Mouse (Mus musculus) hindbrain, embryonic 14.5 days (tissue): Measurements from ENCODE around the gene Mtfp1. TPM values are rescaled to one million over a fixed set of nuclear protein-coding genes. Genes with fewer than 3 reads are reported as not detected.
"Not testable (repeated sequence)": the region's sequence is repeated elsewhere in the genome, so short reads cannot be mapped to it uniquely, and the experiment has no call there.

ENCODE experiments used
- ATAC-seq: fragments of 200-750 bp; cut with Nextera tagmentation; 2 replicates; pipeline ENCODE4 v1.8.0; 2017; ENCODE audit warnings: moderate number of reproducible peaks, mild to moderate bottlenecking, moderate TSS enrichment, moderate library complexity; ENCODE audit not compliant: low FRiP score
- DNase-seq: peaks from one replicate; pipeline ENCODE4 v3.0.0-alpha.2; 2015; ENCODE audit warnings: low spot score
- H3K27ac ChIP-seq: fragments of 300-500 bp; sonication (generic); 2 replicates; pipeline ENCODE4 v1.5.1; 2014; ENCODE audit warnings: mild to moderate bottlenecking, moderate library complexity
- H3K27me3 ChIP-seq: fragments of 300-500 bp; sonication (generic); 2 replicates; pipeline ENCODE4 v1.6.1; 2014; ENCODE audit warnings: mild to moderate bottlenecking, low read length, mixed read lengths; ENCODE audit not compliant: control insufficient read depth, insufficient read depth
- H3K36me3 ChIP-seq: fragments of 300-500 bp; sonication (generic); replicated peaks from 2 replicates; pipeline ENCODE4 v1.6.1; 2014; ENCODE audit not compliant: control insufficient read depth, insufficient read depth
- H3K4me1 ChIP-seq: fragments of 300-500 bp; sonication (generic); replicated peaks from 2 replicates; pipeline ENCODE4 v1.6.1; 2014; ENCODE audit warnings: antibody characterized with exemption, low read length, mixed read lengths; ENCODE audit not compliant: control insufficient read depth, insufficient read depth
- H3K4me2 ChIP-seq: fragments of 300-500 bp; sonication (generic); replicated peaks from 2 replicates; pipeline ENCODE4 v1.6.1; 2014; ENCODE audit warnings: mild to moderate bottlenecking, moderate library complexity
- H3K4me3 ChIP-seq: fragments of 300-500 bp; sonication (generic); replicated peaks from 2 replicates; pipeline ENCODE4 v1.5.1; 2014; ENCODE audit warnings: mild to moderate bottlenecking, low read length
- H3K9ac ChIP-seq: fragments of 300-500 bp; sonication (generic); 2 replicates; pipeline ENCODE4 v1.6.1; 2014
- H3K9me3 ChIP-seq: fragments of 300-500 bp; sonication (generic); 2 replicates; pipeline ENCODE4 v1.6.1; 2016; ENCODE audit warnings: low read length; ENCODE audit not compliant: control insufficient read depth
- WGBS: fragments of 180-500 bp; shearing (Covaris S2); extraction: QIAGEN DNeasy Blood & Tissue Kit; methylation state at CpG from one replicate; pipeline ENCODE4 v1.1.7; 2014; 5-methylcytosine and 5-hydroxymethylcytosine counted together
- polyA plus RNA-seq: library from polyadenylated mRNA; unstranded; fragments of >200 nt; fragmentation: Nextera tagmentation; extraction: Ambion mirVana; gene quantifications from 2 replicates; pipeline ENCODE4 v1.2.1, GENCODE M21; 2014

Gene Mtfp1
- polyA plus RNA-seq, 1 experiment from 2014 or later, result 9.3 TPM

DNA sequence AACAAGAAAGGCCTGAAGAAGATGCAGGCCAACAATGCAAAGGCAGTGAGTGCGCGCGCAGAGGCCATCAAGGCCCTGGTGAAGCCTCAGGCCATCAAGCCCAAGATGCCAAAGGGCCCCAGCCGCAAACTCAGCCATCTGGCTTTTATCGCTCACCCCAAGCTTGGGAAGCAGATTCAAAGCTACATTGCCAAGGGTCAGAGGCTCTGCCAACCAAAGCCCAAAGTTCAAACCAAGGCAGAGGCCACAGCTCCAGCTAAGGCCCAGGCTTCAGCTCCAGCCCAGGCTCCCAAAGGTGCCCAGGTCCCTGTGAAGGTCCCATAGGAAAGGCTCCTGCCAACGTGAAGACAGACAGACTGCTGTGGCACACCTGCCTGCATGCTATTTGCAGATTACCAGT lies 12.7 kb upstream of the Mtfp1 start:
- not testable (repeated sequence) for H3K4me3 ChIP-seq, H3K9me3 ChIP-seq, DNase-seq, ATAC-seq, H3K27ac ChIP-seq, H3K9ac ChIP-seq, H3K4me2 ChIP-seq, H3K27me3 ChIP-seq, H3K4me1 ChIP-seq
- WGBS, result 97% methylated on average over 6 of the region's 6 CpGs
- H3K36me3 ChIP-seq, result peaks cover 26% of the 10 kb centered on the region

DNA sequence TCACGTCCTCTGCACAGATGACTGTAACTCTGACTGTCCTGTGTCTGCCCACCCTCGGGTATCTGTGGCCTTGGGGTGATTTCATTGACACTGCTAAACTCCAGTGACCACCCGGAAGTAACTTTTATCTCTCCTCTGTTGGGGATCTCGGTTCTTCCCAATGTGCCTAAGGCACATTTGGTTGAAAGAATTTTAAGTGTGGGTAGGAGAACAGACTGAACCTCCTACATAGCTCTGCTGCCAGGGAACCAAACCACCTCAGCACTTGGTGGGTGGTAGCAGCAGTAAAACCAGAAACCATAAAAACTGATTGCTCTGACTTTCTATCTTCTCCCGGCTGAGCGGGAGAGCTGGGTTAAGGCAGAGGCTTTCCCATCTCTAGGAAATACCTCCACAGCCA lies 10.2 kb upstream of the Mtfp1 start:
- Histone ChIP-seq H3K9me3 (no peaks in the 10 kb centered on the region), H3K27ac (no peak overlapping the region), H3K36me3 (peaks cover 15% of the 10 kb centered on the region), H3K9ac (no peak overlapping the region), H3K27me3 (no peaks in the 10 kb centered on the region), H3K4me1 (no peaks in the 10 kb centered on the region), H3K4me3 (no peak overlapping the region), H3K4me2 (no peak overlapping the region)
- no peak for ATAC-seq
- WGBS, result 82% methylated on average over 6 of the region's 6 CpGs
- DNase-seq, result no peak

DNA sequence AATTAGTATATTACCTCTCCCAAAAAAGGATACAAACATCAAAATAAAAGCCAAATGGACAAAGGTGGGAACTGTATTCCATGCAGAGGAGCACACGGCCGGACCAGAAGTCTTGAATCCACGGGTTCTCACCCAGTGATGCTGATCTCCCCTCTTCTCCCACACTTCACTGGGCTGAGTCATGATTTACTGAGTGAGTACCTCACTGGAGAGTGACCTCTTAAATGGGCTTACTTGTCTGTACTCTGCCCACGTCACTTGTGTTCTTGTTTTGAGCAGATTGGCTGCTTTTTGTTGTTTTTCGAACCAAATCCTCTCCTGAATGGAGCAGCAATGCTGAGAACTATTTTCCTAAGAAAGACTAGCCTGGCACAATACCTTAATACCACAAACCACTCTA lies 9.7 kb upstream of the Mtfp1 start:
- no peaks in the 10 kb centered on the region for H3K4me1 ChIP-seq
- H3K36me3 ChIP-seq, result peaks cover 11% of the 10 kb centered on the region; the same call in 1 of the 2 replicates
- no peaks in the 10 kb centered on the region for H3K27me3 ChIP-seq
- no peak overlapping the region for H3K4me2 ChIP-seq
- no peak overlapping the region for H3K27ac ChIP-seq
- 87% methylated on average over 5 of the region's 5 CpGs for WGBS
- no peak overlapping the region for H3K9ac ChIP-seq
- no peak for ATAC-seq
- no peak for DNase-seq
- no peaks in the 10 kb centered on the region for H3K9me3 ChIP-seq
- H3K4me3 ChIP-seq, result no peak overlapping the region

DNA sequence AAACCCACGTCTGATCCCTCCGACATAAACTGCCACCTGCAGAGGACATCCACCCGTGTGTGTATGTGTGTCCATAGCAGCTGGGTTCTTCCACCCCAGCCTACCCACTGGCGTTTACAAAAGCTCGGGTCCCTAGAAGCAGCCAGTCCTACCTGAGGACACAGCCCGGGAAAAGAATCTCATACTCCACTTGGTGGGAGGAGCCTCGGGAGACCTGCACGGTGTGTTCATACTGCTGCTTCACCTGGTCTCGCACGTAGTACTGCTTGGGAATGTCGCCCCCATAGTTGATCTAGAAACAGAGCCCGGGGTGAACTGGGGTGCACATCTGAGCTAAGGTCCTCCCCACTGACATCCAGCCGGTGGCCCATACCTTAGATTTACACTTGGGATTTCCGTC lies 8.3 kb upstream of the Mtfp1 start:
- H3K4me1 ChIP-seq, result no peaks in the 10 kb centered on the region
- no peaks in the 10 kb centered on the region for H3K27me3 ChIP-seq
- peaks cover 7% of the 10 kb centered on the region; the same call in 1 of the 2 replicates for H3K36me3 ChIP-seq
- no peak overlapping the region for H3K9ac ChIP-seq
- H3K4me2 ChIP-seq, result no peak overlapping the region
- no peaks in the 10 kb centered on the region for H3K9me3 ChIP-seq
- ATAC-seq (no peak), DNase-seq (no peak)
- 89% methylated on average over 14 of the region's 14 CpGs for WGBS
- no peak overlapping the region for H3K27ac ChIP-seq
- H3K4me3 ChIP-seq, result no peak overlapping the region

DNA sequence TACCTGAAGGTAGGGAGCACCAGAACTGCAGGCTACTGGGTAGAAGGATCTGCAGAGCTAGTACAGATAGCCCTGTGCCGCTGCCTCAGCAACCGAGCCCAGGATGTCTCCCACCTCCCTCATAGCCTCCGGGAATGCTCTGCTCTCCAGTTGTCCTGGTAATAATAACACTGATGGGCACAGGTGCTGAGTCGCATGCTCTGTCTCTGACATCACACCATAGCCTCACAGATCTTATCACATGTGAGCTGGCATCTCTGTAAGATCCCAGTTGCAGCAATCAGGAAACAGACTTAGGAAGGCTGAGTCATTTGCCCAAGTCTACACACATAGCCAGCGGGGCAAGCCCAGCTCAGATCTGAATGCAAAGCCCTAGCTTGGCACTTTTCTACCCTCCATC lies 6.6 kb upstream of the Mtfp1 start:
- H3K9me3 ChIP-seq, result no peaks in the 10 kb centered on the region
- WGBS, result 90% methylated on average over 5 of the region's 5 CpGs
- no peak overlapping the region for H3K9ac ChIP-seq
- no peak overlapping the region for H3K27ac ChIP-seq
- H3K27me3 ChIP-seq, result no peaks in the 10 kb centered on the region
- ATAC-seq (no peak), DNase-seq (no peak)
- no peak overlapping the region for H3K4me2 ChIP-seq
- H3K4me1 ChIP-seq, result peaks cover 6% of the 10 kb centered on the region
- no peak overlapping the region for H3K4me3 ChIP-seq
- peaks cover 5% of the 10 kb centered on the region; the same call in 1 of the 2 replicates for H3K36me3 ChIP-seq

DNA sequence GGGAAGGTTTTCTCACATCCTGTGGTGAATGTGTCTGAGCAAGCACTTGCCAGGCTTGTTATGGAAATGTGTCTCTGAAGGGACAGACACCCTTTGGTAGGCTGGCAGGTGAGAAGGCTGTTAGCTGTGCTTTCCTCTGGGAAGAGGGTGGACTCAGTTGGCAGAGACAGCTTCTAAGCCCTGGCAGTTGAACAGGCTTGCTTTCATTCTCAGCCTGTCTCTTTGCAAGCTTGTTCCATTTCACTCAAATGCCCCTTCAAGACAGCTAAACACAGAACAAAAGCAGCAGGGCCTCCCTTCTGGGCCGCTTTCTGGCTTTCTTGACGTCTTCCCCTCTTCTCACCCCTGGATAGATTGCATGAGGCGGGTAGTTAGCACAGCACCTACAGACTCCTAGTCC lies 4.2 kb upstream of the Mtfp1 start:
- no peak overlapping the region for H3K27ac ChIP-seq
- H3K27me3 ChIP-seq, result no peaks in the 10 kb centered on the region
- peaks cover 5% of the 10 kb centered on the region; the same call in 1 of the 2 replicates for H3K36me3 ChIP-seq
- no peaks in the 10 kb centered on the region for H3K9me3 ChIP-seq
- peaks cover 19% of the 10 kb centered on the region for H3K4me1 ChIP-seq
- 75% methylated on average over 3 of the region's 3 CpGs for WGBS
- no peak overlapping the region for H3K4me2 ChIP-seq
- ATAC-seq, result no peak
- no peak overlapping the region for H3K4me3 ChIP-seq
- H3K9ac ChIP-seq, result no peak overlapping the region
- no peak for DNase-seq

DNA sequence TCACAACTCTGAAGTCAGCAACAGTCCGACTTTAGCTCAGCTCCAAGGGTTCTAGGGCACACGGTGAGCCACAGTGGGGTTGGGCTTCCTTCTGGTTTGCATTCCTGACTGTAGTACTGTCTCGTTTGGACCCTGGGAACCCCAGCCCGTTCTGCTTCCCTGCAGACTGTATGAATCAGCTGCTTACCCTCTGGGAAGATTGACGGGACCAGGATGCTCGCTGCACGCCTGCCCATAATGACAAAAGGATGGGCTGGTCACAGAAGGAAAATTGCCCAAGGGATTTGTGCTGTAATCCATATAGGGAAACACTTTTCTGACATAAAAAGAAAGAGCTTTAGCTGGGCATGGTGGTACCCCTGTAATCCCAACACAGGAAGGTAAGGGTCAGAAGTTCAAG lies 3.6 kb upstream of the Mtfp1 start:
- no peak overlapping the region for H3K9ac ChIP-seq
- H3K9me3 ChIP-seq, result no peaks in the 10 kb centered on the region
- H3K4me3 ChIP-seq, result no peak overlapping the region
- no peak for ATAC-seq
- H3K27ac ChIP-seq, result no peak overlapping the region
- H3K36me3 ChIP-seq, result peaks cover 5% of the 10 kb centered on the region; the same call in 1 of the 2 replicates
- no peak for DNase-seq
- WGBS, result 73% methylated on average over 7 of the region's 7 CpGs
- no peak overlapping the region for H3K4me2 ChIP-seq
- peaks cover 19% of the 10 kb centered on the region for H3K4me1 ChIP-seq
- no peaks in the 10 kb centered on the region for H3K27me3 ChIP-seq

DNA sequence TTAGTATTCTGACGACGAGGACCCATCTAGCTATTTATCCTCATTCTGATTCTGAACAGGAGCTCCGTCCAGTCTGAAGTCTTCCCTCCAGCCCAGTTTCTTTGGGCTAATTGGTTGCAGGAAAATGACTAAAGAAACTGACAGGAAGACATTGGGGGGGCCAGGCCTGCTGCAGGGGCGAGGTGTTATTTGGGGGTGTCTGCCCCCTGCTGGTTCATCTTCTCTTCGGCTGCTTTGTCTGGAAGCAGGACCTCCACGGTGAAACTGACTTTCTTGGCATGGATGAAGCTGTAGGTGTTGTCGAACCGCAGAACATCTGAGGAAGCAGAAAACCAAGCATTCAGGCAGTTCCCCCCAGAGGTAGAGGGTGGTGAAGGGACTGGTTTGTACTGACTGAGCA lies 2.9 kb upstream of the Mtfp1 start:
- H3K9me3 ChIP-seq, result no peaks in the 10 kb centered on the region
- DNase-seq, result no peak
- no peak overlapping the region for H3K9ac ChIP-seq
- H3K27me3 ChIP-seq, result no peaks in the 10 kb centered on the region
- no peak for ATAC-seq
- H3K4me2 ChIP-seq, result no peak overlapping the region
- peaks cover 19% of the 10 kb centered on the region for H3K4me1 ChIP-seq
- H3K4me3 ChIP-seq, result no peak overlapping the region
- H3K36me3 ChIP-seq, result peaks cover under 1% of the 10 kb centered on the region; the same call in 1 of the 2 replicates
- no peak overlapping the region for H3K27ac ChIP-seq
- 62% methylated on average over 8 of the region's 8 CpGs for WGBS

DNA sequence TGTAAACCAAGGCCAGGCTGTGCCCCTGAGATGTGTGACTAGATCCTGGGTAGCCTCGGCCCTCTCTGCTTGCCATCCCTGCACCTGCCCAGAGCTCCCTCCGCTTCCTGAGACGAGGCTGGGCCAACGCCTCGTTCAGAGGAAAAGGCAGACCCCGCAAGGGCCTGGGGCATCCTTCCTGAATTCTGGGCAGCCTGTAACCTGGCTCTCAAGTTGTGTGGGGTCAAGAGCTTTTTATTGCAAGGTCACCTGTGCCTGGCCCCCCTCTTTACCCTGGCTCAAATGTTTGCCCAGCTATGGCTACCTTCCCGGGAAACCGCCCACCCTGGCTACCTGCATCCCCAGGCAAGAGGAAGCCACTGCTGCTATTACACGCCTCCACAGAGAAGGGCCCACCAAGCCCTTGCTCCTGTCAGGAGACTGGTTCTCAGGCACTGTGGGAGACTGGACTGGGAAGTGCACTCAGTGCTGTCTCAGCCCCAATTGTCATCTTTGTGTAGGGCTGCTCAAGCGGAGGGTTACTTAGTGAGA lies 1.9 kb upstream of the Mtfp1 start:
- Histone ChIP-seq H3K27ac (peak overlapping the region; percentile 95), H3K27me3 (no peaks in the 10 kb centered on the region), H3K9ac (peak overlapping the region; percentile 73), H3K4me3 (peak overlapping the region; percentile 46), H3K4me1 (peaks cover 19% of the 10 kb centered on the region), H3K4me2 (peak overlapping the region; percentile 68), H3K9me3 (no peaks in the 10 kb centered on the region), H3K36me3 (no peaks in the 10 kb centered on the region)
- ATAC-seq (peak; percentile 13; the same call in 1 of the 2 replicates), DNase-seq (peak; percentile 34)
- WGBS, result 25% methylated on average over 10 of the region's 10 CpGs
